Mouse (Mus musculus) cerebellum, postnatal 36 days (tissue): Measurements from ENCODE around the gene Spint1.

Experiments used
- DNase-seq, 2 experiments: peaks; one replicate each; pipeline ENCODE4 v3.0.0; 2021 to 2022; ENCODE audit warnings: mixed read lengths in 2 of 2

Gene Spint1

DNA sequence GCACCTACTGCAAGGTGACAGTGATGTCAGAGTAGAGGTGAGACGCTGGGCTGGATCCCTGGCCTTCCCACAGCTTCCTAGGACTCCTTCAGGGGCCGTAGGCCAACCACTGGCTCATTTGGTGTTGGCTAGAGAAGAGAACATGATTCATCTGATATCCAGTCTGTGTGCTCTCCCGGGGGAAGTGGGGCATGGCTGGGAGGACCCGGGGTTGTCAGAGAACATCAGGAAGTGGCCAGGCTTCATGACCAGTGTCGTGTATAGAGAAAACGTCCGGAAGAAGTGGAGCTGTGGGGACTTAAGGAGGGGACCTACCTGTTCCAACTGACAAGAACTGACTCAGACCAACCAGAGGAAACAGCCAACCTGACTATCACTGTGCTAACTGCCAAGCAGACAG, 8.1 kb downstream of the Spint1 start:
- DNase-seq: no peak

DNA sequence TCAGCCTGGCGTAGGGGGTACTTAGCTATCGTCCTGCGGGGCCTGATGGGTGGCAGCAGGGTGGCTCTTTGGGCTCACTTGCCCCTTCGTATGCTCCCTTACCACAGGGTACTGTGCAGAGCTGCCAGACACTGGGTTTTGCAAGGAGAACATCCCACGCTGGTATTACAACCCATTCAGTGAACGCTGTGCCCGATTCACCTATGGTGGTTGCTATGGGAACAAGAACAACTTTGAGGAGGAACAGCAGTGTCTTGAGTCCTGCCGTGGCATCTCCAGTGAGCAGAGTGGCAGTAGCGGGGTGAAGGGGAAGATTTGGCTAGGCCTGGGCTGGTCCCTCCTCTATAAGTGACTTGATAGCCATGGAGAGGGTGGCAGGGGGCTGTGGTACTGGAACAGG, 10.7 kb downstream of the Spint1 start:
- no peak for DNase-seq

DNA sequence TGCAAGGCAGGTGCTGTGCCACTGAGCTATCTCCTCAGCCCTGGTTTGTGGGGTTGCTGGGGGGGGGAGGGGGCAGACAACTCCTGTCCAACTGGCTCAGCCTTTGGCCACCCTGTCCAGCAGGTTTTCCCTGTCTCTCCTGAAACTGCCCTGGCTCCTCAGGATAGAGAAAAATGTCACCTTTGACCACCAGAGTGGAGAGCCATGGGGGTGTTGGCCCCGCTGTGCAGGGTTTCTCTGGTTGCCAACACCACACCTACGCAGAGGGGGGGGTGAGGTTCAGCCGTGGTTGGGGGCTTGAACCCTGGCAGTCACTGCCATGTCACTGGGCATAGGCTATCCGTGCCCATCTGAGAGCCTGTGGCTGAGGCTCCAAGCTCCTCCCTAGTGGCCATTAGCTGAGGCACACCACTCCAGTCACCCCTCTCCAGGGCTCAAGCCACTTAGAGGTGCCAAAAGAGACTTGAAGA, 12.5 kb downstream of the Spint1 start:
- DNase-seq: no peak

DNA sequence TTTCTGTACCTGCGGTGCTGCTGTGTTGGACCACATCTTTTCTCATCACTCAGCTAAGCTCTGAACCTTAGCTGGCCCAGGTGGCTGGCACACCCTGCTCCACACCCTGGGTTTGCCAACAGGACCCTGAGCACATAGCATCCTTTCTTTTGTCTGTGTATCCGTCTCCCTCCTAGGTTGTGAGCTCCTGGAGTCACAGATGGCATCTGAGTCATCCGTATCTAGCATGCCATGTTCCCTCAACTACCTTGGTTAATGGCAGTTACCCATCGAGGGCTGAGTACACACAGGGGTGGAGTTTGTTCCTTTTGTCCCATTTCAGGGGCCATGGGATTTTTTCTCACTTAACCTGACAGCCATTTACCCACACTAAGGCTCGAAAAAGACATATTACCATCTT, 13.2 kb downstream of the Spint1 start:
- DNase-seq: no peak

DNA sequence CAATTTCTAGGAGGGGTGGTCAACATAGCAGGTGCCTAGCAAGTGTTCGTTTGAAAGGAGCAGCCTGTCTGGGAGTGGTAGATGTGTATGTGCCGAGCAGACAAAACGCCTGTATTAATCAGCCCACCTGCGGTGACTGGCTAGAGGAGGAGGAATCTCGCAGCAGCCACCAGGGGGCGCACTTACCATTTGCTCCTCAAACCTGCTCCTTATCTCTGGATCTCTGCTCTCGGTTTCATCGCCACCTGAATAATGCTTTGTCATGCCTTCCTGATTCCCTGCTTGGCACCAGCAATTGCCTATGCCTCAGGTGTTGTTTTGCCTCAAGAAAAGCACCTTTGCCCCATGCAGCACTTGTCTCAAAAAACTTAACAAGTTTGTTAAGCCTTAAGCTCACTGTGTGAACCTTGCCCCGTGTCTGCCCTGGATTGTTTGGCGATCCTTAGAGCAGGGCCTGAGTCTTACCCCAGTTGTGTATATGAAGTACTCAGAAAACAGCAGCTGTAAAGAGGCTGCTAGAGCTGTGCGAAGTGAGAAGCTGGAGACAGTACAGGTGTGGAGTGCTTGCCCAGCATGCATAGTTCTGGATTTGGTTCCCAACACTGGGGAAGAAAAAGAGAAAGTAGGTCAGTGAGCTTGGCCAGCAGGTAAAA, 13.8 kb downstream of the Spint1 start:
- DNase-seq: peak; percentile 90 to 91

DNA sequence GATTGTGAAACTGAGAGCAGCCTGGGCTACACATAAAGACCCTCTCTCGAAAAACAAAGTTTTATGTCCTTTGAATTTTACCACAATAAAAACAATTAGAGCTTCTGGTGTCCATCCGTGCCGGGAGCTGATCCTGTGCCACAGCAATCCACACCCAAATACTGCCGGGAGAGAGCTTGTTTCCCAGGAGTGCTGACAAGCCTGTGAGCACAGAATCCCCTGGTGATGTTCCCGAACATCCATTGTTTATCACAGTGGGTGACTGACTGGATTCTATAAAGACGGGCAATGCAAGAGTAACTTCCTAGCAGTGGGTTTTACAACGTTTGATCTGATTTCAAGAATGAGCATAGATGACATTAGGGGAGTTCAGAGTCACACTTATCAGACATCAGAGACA, 17.8 kb downstream of the Spint1 start:
- no peak for DNase-seq

DNA sequence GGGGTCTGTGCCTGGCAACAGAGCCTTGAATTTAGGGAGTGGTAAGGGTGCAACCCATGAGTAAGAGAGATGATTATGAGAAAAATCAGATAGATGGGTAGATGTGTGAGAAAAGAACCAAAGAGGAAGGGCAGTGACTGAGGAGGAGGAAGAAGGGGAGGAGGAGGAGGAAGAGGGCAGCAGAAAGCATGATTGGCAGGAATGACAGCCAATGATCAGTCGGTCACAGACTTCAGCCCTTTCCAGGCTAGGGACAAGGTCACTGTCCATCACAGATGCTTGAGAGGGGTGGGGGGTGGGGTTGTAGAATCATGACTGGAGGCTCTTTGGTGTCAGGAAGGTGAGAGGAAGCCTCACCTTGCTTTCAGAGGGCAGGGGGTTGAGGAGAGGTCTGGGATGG, 23.4 kb downstream of the Spint1 start:
- DNase-seq: no peak

DNA sequence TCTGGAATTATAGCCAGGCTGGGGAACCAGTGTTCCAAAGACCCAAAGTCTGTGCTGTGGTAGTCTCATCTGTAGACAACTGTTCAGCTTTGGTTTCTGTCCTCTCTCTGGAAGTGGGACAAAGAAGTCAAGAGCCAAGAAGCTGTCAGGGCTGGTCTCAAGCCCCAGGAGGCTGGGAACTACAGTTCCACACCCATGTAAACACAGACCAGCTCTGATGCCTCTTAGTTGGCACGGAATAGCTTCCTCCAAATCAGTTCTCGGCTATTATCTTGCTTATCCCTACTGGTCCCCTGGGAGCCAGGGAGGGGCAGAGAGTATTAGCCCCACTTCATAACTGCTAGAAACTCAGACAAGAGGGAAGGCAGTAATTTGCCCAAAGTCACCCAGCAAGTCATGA, 24.2 kb downstream of the Spint1 start:
- DNase-seq: no peak

DNA sequence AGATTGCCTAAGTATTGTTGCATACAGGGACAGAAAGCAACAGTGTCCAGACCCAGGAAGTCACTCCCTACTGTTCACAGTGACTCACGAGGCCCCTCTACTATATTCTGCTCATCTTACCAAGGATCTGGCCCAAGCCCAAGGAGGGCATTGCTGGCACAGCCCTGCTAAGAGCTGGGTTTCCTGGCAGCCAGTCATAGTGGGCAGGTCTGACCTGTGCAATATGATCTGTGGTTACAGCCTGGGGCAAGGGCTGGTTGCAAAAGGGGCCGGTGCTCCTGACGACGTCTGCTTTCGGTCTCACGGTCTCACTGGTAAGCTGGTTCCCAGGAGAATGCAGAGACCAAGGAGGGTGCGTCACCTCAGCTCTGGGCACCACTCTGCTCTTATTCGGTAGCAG, 25.8 kb downstream of the Spint1 start:
- peak; percentile 21 to 25 for DNase-seq

DNA sequence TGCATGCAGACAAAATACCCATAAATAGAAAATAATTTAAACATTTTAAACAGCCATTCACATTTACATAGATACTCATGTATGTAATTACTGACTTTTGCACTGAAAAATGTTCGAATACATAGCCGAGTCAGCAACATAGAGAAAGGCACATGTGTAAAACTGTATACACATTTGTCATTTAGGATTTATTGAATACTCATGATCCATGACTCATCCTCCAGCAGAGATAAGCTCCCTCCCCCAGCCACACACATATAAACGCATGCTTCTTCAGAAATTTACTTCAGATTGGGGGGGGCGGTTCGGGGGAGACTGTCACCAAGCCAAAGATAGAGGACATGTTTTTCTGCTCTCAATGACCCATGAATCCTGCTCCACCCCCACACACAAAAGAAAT, 26.7 kb downstream of the Spint1 start:
- DNase-seq: no peak

DNA sequence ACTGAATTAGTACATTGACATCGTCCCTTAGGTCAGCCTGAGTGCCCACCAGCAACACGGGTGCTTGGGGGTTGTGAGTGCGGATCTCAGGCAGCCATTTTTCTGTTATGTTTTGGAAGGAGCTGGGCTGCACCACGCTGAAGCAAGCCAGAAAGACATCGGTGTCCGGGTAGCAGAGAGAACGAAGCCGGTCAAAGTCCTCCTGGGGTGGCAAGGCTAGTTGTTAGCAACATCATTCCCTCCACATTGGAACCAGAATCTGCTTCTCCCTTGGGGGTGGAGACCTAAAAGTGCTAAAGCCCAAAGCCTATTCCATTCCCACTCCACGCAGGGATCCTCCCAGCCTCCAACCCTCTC, 33.1 kb downstream of the Spint1 start:
- DNase-seq: no peak

DNA sequence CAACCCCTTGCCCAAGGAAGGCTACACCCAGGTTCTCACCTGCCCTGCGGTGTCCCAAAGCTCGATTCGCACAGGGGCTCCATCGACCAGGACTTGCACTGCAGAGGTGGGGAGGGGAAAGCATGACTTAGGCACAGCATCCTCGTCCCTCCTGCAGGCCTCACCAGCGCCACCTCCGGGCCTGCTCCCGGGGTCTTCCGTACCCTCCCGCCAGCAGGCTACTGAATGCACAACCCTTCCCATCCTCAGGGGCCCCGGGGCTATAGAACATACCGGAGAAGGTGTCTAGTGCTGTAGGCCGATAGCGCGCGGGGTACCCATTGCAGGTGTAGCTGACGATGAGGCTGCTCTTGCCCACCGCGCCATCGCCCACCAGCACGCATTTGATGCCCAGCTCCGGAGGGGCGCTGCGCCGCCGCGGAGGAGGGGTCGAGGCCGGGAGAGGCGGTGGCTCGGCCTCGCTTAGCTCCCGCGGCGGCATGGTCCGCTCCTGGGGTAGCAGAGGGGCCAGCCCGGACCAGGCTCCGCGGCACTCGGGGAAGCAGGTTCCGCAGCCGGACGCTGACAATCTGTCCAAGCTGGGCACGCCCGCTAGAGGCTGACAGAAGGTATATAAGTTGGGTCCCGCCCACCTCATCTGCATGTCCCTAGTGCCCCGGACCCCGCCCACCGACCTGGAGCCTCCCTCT, 33.6 kb downstream of the Spint1 start, which contains the start of gene Rhov:
Gene Rhov (minus strand): TSS at position 630 of the 689 bp plus-strand sequence.
- DNase-seq: peak; percentile 77 to 81

DNA sequence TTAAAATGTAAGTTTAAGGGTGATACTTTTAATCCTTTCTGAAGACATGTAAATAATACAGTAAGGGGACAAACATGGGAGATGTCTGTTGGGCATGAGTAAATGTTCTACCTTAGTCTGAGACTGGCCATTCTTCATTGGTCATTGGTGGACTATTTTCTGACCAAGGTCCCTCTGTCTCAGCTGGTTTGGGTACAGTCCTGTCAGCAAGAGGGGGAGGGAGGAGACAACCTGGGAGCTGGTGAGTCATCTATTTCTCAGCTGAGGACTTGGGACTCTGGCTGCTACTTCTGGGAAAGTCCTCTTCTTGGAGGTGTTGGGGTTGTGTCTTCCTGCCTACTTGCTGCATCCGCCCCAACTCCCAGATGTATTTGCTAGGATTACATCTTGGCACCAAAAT, 37.0 kb downstream of the Spint1 start:
- no peak for DNase-seq

DNA sequence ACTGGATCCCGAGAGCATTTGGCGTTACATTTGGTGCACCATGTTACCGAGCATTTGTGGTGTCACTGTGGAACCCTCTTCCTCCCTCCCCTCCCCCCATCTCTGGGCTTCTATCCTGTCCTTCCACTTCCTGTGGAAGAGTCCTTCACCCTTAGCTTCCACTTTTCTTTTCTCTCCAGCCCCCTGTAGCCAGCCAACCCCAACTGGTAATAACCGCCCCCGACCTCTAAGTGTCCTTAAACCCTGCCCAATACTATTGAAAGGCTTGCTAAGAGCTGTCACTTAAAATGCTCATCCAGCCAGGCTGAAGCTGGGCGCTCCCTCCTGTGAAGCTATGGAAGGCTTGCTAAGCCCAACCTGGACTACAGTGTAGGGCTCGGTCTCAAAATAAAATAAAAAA, 39.8 kb downstream of the Spint1 start:
- DNase-seq: no peak

DNA sequence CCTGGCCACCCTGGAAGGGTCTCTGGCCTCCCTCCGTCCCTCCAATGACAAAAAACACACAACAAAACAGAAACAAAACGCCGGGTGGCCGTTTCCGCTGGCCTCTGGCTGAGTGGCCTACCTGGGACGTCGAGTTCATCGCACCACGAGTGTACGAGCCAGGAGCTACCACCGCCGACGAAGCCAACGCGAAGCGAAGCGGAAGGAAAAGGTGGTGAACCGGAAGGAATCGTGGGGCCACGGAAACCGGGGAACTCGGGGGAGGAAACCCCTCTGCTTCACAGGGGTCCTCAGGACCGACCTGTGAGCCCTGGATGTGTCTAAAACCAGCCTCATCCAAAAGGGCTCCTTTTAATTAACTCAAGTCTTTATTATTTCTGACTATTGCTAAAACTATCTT, 40.6 kb downstream of the Spint1 start:
- DNase-seq: no peak

DNA sequence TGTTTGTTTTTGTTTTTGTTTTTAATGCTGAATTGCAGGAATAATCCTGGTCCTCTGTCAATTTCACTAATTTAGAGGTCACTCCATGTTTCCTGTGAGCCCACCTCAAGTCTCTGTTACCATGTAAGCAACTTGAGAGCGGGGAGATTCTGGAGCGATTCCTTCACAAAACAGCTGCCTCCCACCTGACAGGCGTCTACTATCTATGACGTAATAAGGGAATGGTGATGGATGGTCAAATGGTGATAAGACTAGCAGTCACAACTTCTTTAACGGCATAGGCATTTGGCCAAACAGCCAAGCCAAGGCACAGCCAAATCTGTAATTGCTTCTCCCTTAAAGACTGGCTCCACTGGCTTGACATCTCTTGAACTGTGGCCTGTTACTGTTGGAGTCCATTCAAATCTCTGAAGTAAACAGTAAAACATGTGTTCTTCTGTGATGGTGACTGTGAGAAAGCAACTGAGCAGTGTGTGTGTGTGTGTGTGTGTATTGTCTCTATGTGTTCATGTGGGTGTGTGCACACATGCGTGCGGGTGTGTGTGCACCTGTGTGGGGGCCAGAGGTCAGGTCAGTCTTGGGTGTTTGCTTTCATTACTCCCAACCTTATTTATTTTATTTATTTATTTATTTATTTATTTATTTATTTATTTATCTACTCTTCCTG, 44.9 kb downstream of the Spint1 start:
- DNase-seq: no peak

DNA sequence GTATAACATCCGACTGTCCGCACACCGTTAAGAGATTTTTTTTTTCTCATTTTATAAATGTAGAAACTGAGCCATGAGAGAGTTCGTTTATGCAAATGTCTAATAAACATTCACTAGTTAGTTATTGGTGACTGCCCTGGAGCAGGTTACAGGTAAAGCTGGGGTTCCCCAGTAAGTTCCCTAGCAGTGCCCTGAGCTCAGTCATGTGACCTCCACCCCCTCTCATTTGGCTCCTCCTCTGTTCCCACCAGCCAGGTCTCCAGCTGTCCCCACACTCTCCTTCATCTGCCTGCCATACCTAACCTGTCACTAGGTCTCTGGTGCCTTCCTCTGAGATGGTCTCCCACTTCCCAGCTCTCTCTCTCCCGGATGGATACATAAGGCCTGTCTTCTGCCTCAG, 50.2 kb downstream of the Spint1 start:
- DNase-seq: no peak

DNA sequence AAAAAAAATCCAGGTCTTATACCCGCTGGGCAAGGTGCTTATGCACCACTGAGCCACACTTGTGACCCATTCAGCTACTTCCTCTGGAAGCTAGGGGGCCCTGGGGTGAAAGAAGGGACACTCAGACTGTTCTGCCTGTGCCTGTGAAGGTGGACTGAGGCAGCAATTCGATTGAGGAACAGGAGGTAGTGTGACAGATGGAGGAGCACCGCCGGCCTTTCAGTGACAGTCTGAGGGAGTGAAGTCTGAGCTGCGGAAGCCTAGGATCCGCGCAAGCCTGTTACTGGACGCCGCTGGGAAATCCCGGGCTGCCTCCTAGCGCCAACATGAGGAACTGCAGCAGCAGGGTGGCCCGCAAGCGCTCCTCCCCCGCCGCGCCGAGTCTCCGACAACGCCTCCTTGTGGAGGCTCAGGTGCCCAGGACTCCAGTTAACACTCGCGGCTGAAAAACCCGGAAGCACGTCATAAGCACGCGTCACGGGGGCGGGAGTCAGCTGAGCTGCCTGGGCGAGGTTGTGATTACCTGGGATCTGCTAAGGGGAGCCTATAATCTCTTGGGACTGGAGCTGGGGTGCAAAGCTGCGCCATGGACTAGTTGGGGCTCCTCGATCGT, 51.2 kb downstream of the Spint1 start, which contains the start of gene Vps18:
Gene Vps18 (plus strand): TSS at position 471 of the 613 bp plus-strand sequence.
- DNase-seq: peak; percentile 99

DNA sequence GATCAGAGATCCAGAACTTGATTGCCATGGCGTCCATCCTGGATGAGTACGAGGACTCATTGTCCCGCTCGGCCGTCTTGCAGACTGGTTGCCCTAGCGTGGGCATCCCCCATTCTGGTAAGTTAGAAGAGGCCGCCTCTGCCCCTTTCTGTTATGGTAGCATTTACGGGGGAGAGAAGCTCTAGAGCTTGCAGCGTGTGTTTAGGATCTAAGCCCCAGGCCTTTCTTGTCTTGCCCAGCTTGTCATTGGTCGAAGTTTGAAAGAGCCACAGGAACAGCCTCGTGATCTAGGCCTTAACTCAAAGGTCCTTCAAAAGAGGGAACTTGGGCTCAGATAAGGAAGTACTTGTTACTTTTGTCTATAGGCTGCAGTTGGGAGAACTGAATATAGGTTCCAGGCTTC, 51.9 kb downstream of the Spint1 start:
- DNase-seq: no peak

DNA sequence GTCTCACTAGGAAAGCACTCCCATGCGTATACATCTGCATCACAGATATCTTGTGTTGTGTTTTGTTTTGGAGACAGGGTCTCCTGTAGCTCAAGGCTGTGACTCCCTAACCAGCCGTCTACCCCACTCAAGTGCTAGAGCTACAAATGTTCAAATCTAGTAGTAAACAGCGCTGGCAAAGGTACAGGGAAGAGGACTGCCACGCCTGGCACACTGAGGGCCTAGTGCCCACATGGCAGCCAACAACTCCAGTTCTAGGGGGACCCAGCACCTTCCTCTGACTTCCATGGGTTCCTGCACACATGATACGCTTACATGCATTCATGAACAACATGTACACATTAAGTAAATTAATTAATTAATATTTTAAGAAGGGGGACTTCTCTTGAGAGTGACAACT, 55.1 kb downstream of the Spint1 start:
- no peak for DNase-seq

DNA sequence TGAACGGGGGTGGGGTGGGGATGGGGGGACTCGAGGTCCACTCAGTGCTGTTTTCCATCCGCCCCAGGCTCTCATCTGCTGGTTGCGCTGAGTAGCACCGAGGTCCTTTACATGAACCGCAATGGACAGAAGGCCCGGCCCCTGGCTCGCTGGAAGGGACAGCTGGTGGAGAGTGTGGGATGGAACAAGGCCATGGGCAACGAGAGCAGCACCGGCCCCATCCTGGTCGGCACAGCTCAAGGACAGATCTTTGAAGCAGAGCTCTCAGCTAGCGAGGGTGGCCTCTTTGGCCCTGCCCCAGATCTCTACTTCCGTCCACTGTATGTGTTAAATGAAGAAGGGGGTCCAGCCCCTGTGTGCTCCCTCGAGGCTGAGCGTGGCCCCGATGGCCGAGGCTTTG, 55.7 kb downstream of the Spint1 start:
- DNase-seq: peak; percentile 71 to 78

DNA sequence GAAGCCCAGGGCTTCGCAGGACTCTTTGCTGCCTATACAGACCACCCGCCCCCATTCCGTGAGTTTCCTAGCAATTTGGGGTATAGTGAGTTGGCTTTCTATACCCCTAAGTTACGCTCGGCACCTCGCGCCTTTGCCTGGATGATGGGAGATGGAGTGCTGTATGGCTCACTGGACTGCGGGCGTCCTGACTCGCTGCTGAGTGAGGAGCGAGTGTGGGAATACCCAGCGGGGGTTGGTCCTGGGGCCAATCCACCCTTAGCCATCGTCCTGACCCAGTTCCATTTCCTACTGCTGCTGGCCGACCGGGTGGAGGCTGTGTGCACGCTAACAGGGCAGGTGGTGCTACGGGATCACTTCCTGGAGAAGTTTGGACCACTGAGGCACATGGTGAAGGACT, 56.1 kb downstream of the Spint1 start:
- peak in 1 of 2 experiments; percentile 36 for DNase-seq

DNA sequence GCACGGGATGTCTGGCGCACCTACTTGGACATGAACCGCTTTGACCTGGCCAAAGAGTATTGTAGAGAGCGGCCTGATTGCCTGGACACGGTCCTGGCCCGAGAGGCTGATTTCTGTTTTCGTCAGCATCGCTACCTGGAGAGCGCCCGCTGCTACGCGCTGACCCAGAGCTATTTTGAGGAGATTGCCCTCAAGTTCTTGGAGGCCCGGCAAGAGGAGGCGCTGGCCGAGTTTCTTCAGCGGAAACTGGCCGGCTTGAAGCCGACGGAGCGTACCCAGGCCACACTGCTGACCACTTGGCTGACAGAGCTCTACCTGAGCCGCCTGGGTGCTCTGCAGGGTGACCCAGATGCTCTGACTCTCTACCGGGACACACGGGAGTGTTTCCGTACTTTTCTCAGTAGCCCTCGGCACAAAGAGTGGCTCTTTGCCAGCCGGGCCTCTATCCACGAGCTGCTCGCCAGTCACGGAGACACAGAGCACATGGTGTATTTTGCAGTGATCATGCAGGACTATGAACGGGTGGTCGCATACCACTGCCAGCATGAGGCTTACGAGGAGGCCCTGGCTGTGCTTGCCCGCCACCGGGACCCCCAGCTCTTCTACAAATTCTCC, 56.7 kb downstream of the Spint1 start:
- DNase-seq: peak; percentile 61 to 63
